Mouse (Mus musculus) hindbrain, embryonic 11.5 days (tissue): ENCODE results near the gene Padi1. TPM values are rescaled to one million over a fixed set of nuclear protein-coding genes. Genes with fewer than 3 reads are reported as not detected.

ENCODE experiments used
- ATAC-seq: fragments of 200-750 bp; cut with Nextera tagmentation; 2 replicates; pipeline ENCODE4 v1.8.0; 2017; ENCODE audit warnings: mild to moderate bottlenecking, moderate TSS enrichment, moderate library complexity; ENCODE audit not compliant: low FRiP score
- DNase-seq: peaks from one replicate; pipeline ENCODE4 v3.0.0-alpha.2; 2015; ENCODE audit warnings: low spot score
- H3K27ac ChIP-seq: fragments of 300-500 bp; sonication (generic); 2 replicates; pipeline ENCODE4 v1.5.1; 2014; ENCODE audit warnings: mild to moderate bottlenecking, low read depth, low read length
- H3K27me3 ChIP-seq: fragments of 300-500 bp; sonication (generic); 2 replicates; pipeline ENCODE4 v1.6.1; 2014; ENCODE audit warnings: mild to moderate bottlenecking, low read length, moderate library complexity, mixed read lengths; ENCODE audit not compliant: control insufficient read depth, insufficient read depth
- H3K36me3 ChIP-seq: fragments of 300-500 bp; sonication (generic); 2 replicates; pipeline ENCODE4 v1.6.1; 2014; ENCODE audit warnings: mild to moderate bottlenecking, low read length, moderate library complexity, mixed read lengths; ENCODE audit not compliant: control insufficient read depth, insufficient read depth
- H3K4me1 ChIP-seq: fragments of 300-500 bp; sonication (generic); replicated peaks from 2 replicates; pipeline ENCODE4 v1.6.1; 2014; ENCODE audit warnings: low read length, mixed read lengths; ENCODE audit not compliant: control insufficient read depth, insufficient read depth
- H3K4me2 ChIP-seq: fragments of 300-500 bp; sonication (generic); replicated peaks from 2 replicates; pipeline ENCODE4 v1.6.1; 2014; ENCODE audit warnings: mild to moderate bottlenecking, low read depth, low read length
- H3K4me3 ChIP-seq: fragments of 300-500 bp; sonication (generic); 2 replicates; pipeline ENCODE4 v1.5.1; 2014; ENCODE audit warnings: low read depth, low read length
- H3K9ac ChIP-seq: fragments of 300-500 bp; sonication (generic); 2 replicates; pipeline ENCODE4 v1.6.1; 2014; ENCODE audit warnings: low read depth, low read length
- H3K9me3 ChIP-seq: fragments of 300-500 bp; sonication (generic); 2 replicates; pipeline ENCODE4 v1.6.1; 2016; ENCODE audit warnings: low read length; ENCODE audit not compliant: control insufficient read depth
- WGBS: fragments of 180-500 bp; shearing (Covaris S2); extraction: QIAGEN DNeasy Blood & Tissue Kit; methylation state at CpG from one replicate; pipeline ENCODE4 v1.1.7; 2014; 5-methylcytosine and 5-hydroxymethylcytosine counted together
- polyA plus RNA-seq: library from polyadenylated mRNA; unstranded; fragments of >200 nt; fragmentation: Nextera tagmentation; extraction: Ambion mirVana; gene quantifications from 2 replicates; pipeline ENCODE4 v1.2.1, GENCODE M21; 2014

The Padi1 gene
- polyA plus RNA-seq, result 0.05 and 0.08 TPM in 2 replicates

DNA sequence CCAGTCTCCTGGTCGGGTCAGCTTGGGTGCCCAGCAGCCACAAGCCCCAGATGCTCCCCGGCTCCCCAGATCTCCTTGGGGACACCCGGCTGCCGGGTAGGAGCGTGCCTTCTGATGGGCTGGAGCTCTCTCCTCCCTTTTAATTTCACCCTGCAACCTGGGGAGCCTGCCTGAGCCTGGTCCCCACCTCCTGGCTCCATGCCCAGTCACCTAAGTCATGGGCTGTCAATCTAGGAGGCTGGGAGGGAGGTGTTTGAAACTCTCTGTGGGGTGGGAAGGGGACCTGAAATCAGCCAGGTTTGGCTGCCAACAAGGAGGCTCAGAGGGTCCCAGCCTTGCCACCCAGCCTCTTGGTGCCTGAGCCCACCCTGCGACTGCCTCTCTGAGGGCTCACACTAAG lies at the start of gene Padi1:
Gene Padi1 (minus strand): TSS at position 113 of the 400 bp plus-strand sequence.
- 88% methylated on average over 6 of the region's 6 CpGs for WGBS
- Histone ChIP-seq H3K27me3 (no peaks in the 10 kb centered on the region), H3K9ac (no peak within 1 kb of the TSS), H3K27ac (no peak within 1 kb of the TSS), H3K4me2 (no peak within 1 kb of the TSS), H3K36me3 (no peaks in the 10 kb centered on the region), H3K9me3 (no peaks in the 10 kb centered on the region), H3K4me1 (no peaks in the 10 kb centered on the region), H3K4me3 (no peak within 1 kb of the TSS)
- ATAC-seq, result no peak
- DNase-seq, result no peak

DNA sequence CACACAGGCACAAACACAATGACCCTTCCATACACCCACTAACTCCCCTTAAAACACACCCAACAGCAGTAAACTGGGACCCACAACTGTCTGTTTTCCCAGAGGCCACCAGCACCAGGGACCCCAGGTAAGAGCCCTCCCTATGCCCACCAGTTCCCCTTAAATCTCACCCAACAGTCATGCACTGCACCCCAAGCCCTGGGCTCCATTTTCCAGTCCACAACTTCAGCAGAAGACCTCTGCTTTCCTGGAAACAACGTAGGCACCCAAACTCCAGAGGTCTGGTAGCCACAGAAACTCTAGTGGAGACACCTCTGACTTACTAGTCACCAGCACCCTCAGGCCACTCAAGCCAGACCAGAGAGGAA lies 46.6 kb upstream of the Padi1 start:
- H3K27me3 ChIP-seq, result no peaks in the 10 kb centered on the region
- H3K27ac ChIP-seq, result no peak overlapping the region
- WGBS, result 67% methylated on average over 1 of the region's 1 CpGs
- H3K4me2 ChIP-seq, result no peak overlapping the region
- no peaks in the 10 kb centered on the region for H3K9me3 ChIP-seq
- H3K36me3 ChIP-seq, result no peaks in the 10 kb centered on the region
- H3K4me1 ChIP-seq, result no peaks in the 10 kb centered on the region
- no peak for ATAC-seq
- no peak overlapping the region for H3K4me3 ChIP-seq
- DNase-seq, result no peak
- no peak overlapping the region for H3K9ac ChIP-seq

DNA sequence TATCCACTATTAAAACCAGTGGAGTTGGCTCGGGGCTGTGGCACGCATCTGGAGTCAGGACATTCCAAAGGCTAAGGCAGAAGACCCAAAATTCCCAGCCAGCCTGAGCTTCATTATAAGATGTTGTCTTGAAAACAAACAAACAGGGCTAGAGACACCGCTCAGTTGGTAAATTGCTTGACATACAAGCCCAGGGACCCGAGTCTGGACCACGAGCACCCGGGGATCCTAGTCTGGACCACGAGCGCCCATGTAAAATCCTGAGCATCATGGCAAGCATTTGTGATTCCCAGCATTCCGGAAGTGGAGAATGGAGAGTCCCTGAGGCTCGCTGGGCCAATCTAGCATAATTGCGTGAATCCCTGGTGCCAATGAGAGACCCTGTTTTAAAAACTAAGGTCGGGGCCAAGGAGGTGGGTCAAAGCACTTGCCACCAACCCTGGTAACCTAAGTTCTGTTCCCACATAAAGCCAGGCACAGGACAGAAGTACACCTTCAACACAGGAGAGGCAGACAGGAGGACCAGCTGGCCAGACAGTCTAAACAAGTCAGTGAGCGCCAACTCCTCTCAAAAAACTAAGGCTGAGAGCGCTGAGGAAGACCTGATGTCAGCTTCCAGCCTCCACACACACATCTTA lies 46.1 kb upstream of the Padi1 start:
- no peaks in the 10 kb centered on the region for H3K9me3 ChIP-seq
- H3K27ac ChIP-seq, result no peak overlapping the region
- no peaks in the 10 kb centered on the region for H3K36me3 ChIP-seq
- no peaks in the 10 kb centered on the region for H3K27me3 ChIP-seq
- H3K4me1 ChIP-seq, result no peaks in the 10 kb centered on the region
- H3K4me2 ChIP-seq, result no peak overlapping the region
- no peak for ATAC-seq
- no peak overlapping the region for H3K9ac ChIP-seq
- WGBS, result 93% methylated on average over 14 of the region's 14 CpGs
- no peak overlapping the region for H3K4me3 ChIP-seq
- DNase-seq, result no peak

DNA sequence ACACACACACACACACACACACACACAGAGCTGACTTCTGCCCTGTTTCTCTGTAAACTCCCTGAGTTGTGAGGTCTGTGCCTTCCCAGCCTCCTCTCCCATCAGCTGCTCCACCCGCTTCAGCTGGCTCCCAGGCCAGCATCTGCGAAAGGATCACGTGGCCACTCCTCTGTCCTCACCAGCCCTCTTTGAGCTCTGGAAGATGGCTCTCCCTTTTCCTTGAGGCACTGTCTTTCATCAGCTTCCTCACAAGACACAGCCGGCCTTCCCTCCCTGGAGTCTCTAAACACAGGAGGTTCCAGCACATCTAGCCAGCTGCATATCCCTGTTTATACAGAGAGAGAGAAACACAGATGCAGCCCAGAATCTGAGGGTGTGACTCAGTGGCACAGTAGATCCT lies 38.3 kb upstream of the Padi1 start:
- Histone ChIP-seq H3K4me1 (no peaks in the 10 kb centered on the region), H3K27ac (no peak overlapping the region), H3K27me3 (no peaks in the 10 kb centered on the region), H3K9me3 (no peaks in the 10 kb centered on the region), H3K4me2 (no peak overlapping the region), H3K4me3 (no peak overlapping the region), H3K9ac (no peak overlapping the region), H3K36me3 (no peaks in the 10 kb centered on the region)
- DNase-seq (no peak), ATAC-seq (no peak)
- 39% methylated on average over 4 of the region's 4 CpGs for WGBS

DNA sequence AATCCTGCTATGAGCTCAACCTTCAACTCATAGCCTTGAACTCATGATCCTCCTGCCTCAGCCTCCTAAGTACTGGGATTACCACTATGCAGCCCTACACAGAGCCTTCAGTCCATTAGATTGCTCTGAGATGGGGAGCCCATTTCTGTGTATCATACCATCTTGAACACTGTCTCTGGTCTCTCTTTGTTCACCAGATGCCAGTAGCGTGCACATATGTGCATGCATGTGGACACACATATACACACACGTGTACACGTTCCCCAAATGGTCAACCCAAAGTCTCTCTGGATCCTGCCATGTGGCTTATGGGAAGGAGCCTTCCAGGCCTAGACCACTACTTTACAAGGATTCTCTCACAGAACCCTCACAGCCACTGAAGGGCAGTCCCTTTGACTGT lies 37.4 kb upstream of the Padi1 start:
- Histone ChIP-seq H3K9me3 (no peaks in the 10 kb centered on the region), H3K4me1 (no peaks in the 10 kb centered on the region), H3K27ac (no peak overlapping the region), H3K9ac (no peak overlapping the region), H3K4me3 (no peak overlapping the region), H3K27me3 (no peaks in the 10 kb centered on the region), H3K4me2 (no peak overlapping the region), H3K36me3 (no peaks in the 10 kb centered on the region)
- 94% methylated on average over 3 of the region's 3 CpGs for WGBS
- DNase-seq (no peak), ATAC-seq (no peak)

DNA sequence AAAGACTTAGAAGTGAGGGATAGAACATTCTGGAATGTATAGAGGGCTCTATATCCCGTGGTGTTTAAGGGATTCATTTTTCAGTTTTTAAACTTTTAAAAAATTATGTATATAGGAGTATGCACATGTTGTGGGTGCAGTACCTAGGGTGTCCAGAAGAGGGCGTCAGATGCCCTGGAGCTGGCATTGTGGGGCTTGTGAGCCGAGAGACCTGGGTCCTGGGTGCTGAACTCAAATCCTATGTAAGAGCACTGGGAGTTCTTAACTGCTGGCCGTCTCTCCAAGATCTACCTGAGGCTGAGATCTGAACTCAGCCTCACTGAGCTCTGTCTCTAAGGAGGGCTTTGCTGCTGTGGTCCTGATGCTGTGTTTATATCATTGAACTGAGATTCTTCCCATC lies 36.8 kb upstream of the Padi1 start:
- Histone ChIP-seq H3K9me3 (no peaks in the 10 kb centered on the region), H3K4me2 (no peak overlapping the region), H3K4me1 (no peaks in the 10 kb centered on the region), H3K27me3 (no peaks in the 10 kb centered on the region), H3K4me3 (no peak overlapping the region), H3K9ac (no peak overlapping the region), H3K36me3 (no peaks in the 10 kb centered on the region), H3K27ac (no peak overlapping the region)
- WGBS, result 68% methylated on average over 4 of the region's 4 CpGs
- ATAC-seq (no peak), DNase-seq (no peak)

DNA sequence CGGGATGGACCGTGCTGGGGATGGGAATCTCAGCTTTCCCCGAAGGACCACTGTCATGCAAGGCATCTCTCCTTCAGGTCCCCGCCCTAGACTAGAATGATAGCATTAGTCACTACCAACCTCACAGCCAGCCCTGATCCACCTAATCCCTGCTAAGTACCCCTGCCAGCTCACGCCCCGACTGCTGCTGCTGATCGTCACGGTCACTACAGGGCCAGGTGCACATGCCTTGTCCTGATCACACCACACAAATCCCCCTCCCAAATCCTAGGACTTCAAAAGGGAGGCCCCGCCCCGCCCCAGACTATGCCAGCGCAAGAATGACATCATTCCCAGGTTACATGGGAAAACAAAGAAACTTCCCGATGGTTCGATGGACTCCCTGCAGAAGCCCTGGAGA lies 36.2 kb upstream of the Padi1 start:
- Histone ChIP-seq H3K27me3 (no peaks in the 10 kb centered on the region), H3K27ac (no peak overlapping the region), H3K36me3 (no peaks in the 10 kb centered on the region), H3K4me1 (no peaks in the 10 kb centered on the region), H3K9me3 (no peaks in the 10 kb centered on the region), H3K4me2 (no peak overlapping the region), H3K9ac (no peak overlapping the region), H3K4me3 (no peak overlapping the region)
- DNase-seq, result no peak
- 91% methylated on average over 13 of the region's 13 CpGs for WGBS
- ATAC-seq, result no peak

DNA sequence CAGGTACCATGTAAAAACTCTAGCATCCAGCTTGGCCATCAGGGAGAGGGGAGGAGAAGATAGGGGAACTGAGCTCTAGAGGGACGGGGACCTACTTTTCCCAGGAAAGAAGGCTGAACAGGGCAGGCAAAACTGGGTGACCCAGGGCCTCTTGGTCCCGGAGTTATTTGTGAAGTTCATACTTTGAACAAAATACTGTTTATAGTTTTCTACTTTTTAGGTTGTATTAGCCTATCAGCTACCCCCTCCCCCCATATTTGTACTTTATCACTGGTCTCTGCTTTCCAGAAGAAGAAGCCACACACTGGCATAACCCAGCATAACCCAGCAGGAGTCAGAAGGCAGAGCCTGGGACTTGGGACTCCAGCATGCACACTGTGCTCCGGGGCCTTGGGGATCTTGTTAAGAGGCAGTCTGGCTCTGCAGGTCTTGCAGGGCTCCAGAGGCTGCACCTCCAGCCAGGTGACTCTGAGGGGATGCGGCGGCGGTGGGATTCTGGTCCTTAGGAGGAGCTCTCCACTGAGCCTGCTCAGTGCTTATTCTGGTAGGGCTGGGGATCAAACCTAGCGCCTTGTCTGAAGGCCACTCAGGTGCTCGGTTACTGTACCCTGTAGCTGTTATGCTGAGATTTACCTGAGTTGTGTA lies 35.6 kb upstream of the Padi1 start:
- H3K4me3 ChIP-seq, result no peak overlapping the region
- H3K36me3 ChIP-seq, result no peaks in the 10 kb centered on the region
- no peak overlapping the region for H3K27ac ChIP-seq
- H3K9me3 ChIP-seq, result no peaks in the 10 kb centered on the region
- H3K9ac ChIP-seq, result no peak overlapping the region
- H3K4me1 ChIP-seq, result no peaks in the 10 kb centered on the region
- no peak for ATAC-seq
- DNase-seq, result no peak
- 85% methylated on average over 8 of the region's 8 CpGs for WGBS
- no peak overlapping the region for H3K4me2 ChIP-seq
- no peaks in the 10 kb centered on the region for H3K27me3 ChIP-seq

DNA sequence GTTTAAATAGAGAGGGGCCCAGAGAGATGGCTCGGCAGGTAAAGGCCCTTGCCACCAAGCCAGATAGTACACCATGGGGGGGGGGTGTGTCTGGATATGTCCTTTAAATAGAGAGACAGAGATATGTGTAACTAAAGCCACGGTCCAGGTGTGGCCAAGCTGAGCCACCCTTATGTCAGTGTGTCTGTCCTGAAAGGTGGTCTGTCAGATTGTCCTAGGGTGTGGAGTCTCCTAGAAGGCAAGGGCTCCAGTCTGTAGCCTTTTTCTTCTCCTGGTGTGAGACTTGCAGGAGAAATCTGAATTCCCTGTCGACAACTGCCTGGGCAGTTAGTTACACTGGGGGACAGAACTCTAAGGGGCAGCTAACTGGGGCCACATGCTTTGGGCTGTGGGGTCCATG lies 34.6 kb upstream of the Padi1 start:
- ATAC-seq, result no peak
- Histone ChIP-seq H3K27ac (no peak overlapping the region), H3K27me3 (no peaks in the 10 kb centered on the region), H3K9ac (no peak overlapping the region), H3K36me3 (no peaks in the 10 kb centered on the region), H3K4me2 (no peak overlapping the region), H3K4me3 (no peak overlapping the region), H3K9me3 (no peaks in the 10 kb centered on the region), H3K4me1 (no peaks in the 10 kb centered on the region)
- DNase-seq, result no peak
- WGBS, result 83% methylated on average over 3 of the region's 3 CpGs
